Mouse (Mus musculus) stomach, postnatal 0 days (tissue): ENCODE results near the gene Lyg2.

Source experiments
- CTCF ChIP-seq: IDR thresholded peaks from 2 replicates; pipeline ENCODE4 v1.5.1; 2016; ENCODE audit warnings: antibody characterized with exemption, low read depth, mild to moderate bottlenecking, moderate library complexity
- EP300 ChIP-seq: optimal IDR thresholded peaks from 2 replicates; pipeline ENCODE3; 2016; ENCODE audit warnings: antibody characterized with exemption

DNA sequence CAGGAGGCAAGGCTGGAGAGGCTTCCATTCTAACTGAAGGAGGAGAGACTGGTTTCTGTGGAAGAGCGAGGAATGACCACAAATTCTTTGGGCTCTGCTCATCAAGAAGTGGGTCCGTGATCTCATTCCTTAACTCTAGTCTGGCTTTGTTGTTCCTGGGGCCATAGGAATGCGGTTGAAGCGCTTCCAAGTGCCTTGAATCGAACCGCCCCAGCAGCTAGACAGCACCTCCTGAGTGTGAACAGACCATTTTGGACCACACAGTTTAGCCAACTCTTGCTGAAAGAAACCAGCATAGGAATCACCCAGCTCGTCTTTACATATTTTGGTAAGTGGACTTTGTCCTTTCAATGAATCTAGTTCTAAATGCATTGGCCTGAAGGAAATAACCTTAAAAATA is 44.6 kb downstream of the Lyg2 start, which contains the start of gene Lipt1:
- TF ChIP-seq CTCF (no peak), EP300 (no peak)
